Mouse (Mus musculus) cerebellum, adult 11-12 months (tissue): ENCODE measurements around the gene Gm29644.
"Not testable (repeated sequence)": the region's sequence is repeated elsewhere in the genome, so short reads cannot be mapped to it uniquely, and the experiment has no call there.

Experiments used
- DNase-seq: peaks from one replicate; pipeline ENCODE4 v3.0.0; 2022

The Gm29644 gene

GRCm38 (mm10) chrY:70303187-70303586, at the start of gene Gm29644, which contains the start of gene Gm29423:
Gene Gm29644, minus strand, starts transcription at chrY:70303343.
Gene Gm29423, minus strand, starts transcription at chrY:70303287.
- DNase-seq, result not testable (repeated sequence)

GRCm38 (mm10) chrY:70273542-70273941, 29.6 kb downstream of the Gm29644 start, which contains the start of gene Gm21118:
Gene Gm21118, minus strand, starts transcription at chrY:70273642.
- DNase-seq, result not testable (repeated sequence)
